Mouse (Mus musculus) thymus, postnatal 36 days (tissue): ENCODE results near the gene Lrrc73.

Experiments used
- DNase-seq, 2 experiments: peaks; one replicate each; pipeline ENCODE4 v3.0.0; 2022; ENCODE audit warnings: mixed read lengths in 2 of 2

Gene Lrrc73

DNA sequence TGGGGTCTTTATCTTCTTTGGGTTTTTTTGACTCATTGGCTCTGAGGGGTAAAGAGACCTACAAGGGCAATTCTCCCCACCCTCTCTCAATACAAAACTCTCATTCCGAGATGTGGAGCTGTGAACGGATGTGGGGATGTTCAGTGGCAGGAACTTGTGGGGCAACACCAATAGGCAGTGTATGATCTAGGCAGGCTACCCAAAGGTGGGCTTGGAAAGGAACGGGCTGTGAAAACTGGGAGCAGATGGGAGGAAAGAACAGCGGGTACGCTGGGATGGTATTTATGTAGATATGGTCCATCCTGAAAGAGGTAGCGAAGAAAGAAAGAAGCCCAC is 43.7 kb downstream of the Lrrc73 start:
- no peak for DNase-seq

DNA sequence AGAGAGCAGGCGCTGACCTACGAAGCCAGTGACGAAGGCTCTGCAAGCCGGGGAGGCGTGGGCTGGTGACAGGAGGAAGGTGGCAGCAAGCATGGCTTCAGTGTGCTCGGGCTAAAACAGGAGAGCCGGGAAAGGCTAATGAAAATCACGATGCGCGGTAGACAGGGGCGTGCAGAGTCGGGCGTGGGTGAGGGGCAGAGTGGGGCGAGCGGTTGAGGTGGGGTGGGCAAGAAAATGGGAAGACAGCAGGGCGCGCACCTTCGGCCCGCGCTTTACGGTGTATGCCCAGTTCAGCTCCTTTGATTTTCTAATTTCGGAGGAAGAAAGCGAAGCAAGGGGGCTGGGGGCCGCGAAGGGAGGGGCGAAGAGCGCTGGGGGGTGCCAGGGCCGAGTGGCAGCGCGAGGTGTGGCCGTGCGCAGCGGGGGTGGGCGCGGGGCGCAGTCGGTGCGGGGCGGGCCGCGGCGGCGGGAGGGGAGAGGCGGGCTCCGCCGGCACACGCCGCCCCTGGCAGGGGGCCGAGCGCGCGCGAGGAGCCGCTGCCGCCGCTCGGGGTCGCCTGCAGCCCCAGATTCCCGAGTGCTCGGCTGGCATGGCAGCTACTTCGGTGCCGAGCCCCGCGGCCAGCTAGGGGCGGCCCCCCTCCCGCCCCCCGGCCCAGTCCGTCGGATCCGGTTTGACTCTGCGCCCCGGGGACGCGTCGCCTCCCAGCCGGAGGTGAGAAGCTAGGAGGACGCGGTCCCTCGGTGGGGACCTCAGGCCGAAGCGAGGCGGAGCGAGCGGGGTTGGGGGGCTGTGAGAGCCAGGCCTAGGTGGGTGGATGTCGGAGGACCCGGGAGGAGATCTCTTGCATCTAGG is 44.3 kb downstream of the Lrrc73 start, which contains the start of gene Dlk2:
Dlk2 (plus strand) TSS at position 58 of the 856 bp plus-strand sequence.
- DNase-seq: no peak

DNA sequence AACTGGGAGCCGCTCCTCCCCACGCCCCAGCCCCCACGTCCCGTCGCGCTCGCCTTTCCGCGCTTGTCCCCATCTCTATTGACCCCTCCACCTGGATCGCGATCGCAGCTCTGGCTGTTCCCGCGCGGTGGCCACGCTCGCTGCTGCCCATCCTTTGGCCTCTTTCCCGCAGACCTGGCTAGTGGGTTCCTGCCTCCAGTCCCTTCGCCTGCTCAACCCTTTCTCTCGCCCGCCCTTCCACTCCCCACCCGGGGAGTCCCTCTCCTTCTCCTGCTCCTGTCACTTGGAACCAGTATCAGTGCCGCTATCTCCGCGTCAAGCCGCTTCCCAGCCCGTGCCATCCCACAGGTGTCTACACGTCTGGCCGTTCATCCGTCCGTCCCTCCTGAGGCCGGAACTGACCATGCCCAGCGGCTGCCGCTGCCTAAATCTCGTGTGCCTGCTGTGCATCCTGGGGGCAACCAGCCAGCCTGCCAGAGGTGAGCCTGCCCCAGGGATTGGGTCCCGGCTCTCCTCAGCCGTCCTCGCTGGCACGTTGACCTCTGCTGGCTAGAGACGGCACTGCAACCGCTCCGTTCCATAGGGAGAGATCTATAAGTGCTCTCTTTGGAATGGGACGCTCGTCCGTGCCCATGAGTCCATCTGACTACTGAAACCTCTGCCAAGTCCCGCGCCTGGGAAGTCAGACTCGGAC is 45.0 kb downstream of the Lrrc73 start:
- peak; percentile 76 to 78 for DNase-seq

DNA sequence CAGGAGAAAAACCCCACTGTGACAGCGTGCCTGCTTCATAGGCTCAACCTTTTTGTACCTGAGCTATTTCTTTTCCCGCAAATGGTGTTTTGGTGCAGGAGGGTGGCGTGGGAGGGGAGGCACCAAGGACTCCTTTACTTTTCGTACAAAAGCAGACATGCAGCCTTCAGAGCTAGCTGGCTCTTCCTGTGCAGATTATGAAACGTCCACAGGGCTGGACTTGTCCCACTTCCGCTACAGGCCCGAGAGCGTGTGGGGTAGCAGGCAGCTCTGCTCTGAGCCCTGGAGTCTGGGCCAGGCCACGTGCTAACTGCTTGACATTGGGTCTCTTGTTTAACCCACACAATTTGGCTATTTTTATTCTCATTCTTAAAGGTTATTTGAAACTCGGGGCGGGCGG is 48.6 kb downstream of the Lrrc73 start:
- DNase-seq: no peak

DNA sequence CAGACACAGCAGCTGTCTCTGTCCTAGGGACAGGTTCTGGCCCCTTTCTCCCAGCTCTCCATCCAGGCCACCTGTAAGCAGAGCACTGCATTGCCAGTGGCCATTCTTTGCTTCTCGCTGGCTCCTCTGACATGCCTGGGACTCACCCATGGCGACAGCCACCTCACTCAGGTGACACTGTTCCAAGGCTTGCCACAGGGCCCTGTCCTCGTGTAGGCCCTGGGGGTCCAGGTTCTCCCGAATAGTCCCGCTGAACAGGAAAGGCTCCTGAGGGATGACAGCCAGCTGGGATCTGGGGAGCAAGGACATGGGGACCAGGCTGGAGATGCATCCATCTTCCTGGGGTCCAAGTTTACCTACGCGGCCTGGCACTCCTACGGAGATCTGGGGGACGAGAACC is 50.9 kb downstream of the Lrrc73 start:
- no peak for DNase-seq
